Mouse (Mus musculus) kidney, embryonic 14.5 days (tissue): Measurements from ENCODE around the gene Angel1. TPM values are rescaled to one million over a fixed set of nuclear protein-coding genes. Genes with fewer than 3 reads are reported as not detected.

Experiments used
- ATAC-seq: fragments of 200-750 bp; cut with Nextera tagmentation; 2 replicates; pipeline ENCODE4 v1.8.0; 2017; ENCODE audit warnings: moderate number of reproducible peaks, mild to moderate bottlenecking, moderate TSS enrichment, moderate library complexity; ENCODE audit not compliant: low FRiP score, low TSS enrichment
- H3K27ac ChIP-seq: fragments of 300-500 bp; sonication (generic); 2 replicates; pipeline ENCODE4 v1.5.1; 2014; ENCODE audit warnings: low read depth, mild to moderate bottlenecking, low read length, moderate library complexity, mixed read lengths
- H3K27me3 ChIP-seq: fragments of 300-500 bp; sonication (generic); 2 replicates; pipeline ENCODE4 v1.6.1; 2014; ENCODE audit warnings: mild to moderate bottlenecking, low read length; ENCODE audit not compliant: control insufficient read depth, insufficient read depth
- H3K36me3 ChIP-seq: fragments of 300-500 bp; sonication (generic); 2 replicates; pipeline ENCODE4 v1.6.1; 2014; ENCODE audit warnings: low read length, mixed read lengths; ENCODE audit not compliant: control insufficient read depth, insufficient read depth
- H3K4me1 ChIP-seq: fragments of 300-500 bp; sonication (generic); 2 replicates; pipeline ENCODE4 v1.6.1; 2014; ENCODE audit warnings: low read length, mixed read lengths; ENCODE audit not compliant: control insufficient read depth, insufficient read depth
- H3K4me2 ChIP-seq: fragments of 300-500 bp; sonication (generic); replicated peaks from 2 replicates; pipeline ENCODE4 v1.6.1; 2014; ENCODE audit warnings: low read depth, mild to moderate bottlenecking, low read length
- H3K4me3 ChIP-seq: fragments of 300-500 bp; sonication (generic); 2 replicates; pipeline ENCODE4 v1.5.1; 2014; ENCODE audit warnings: mild to moderate bottlenecking, low read length
- H3K9ac ChIP-seq: fragments of 300-500 bp; sonication (generic); 2 replicates; pipeline ENCODE4 v1.6.1; 2014; ENCODE audit warnings: low read depth, mild to moderate bottlenecking, low read length, moderate library complexity
- H3K9me3 ChIP-seq: fragments of 300-500 bp; sonication (generic); 2 replicates; pipeline ENCODE4 v1.6.1; 2016; ENCODE audit warnings: low read length; ENCODE audit not compliant: control insufficient read depth
- WGBS: fragments of 180-500 bp; shearing (Covaris S2); extraction: QIAGEN DNeasy Blood & Tissue Kit; methylation state at CpG from one replicate; pipeline ENCODE4 v1.1.7; 2014; 5-methylcytosine and 5-hydroxymethylcytosine counted together
- polyA plus RNA-seq: library from polyadenylated mRNA; unstranded; fragments of >200 nt; fragmentation: Nextera tagmentation; extraction: Ambion mirVana; gene quantifications from 2 replicates; pipeline ENCODE4 v1.2.1, GENCODE M21; 2014

Gene Angel1
- polyA plus RNA-seq, 1 experiment from 2014 or later: 10.2 TPM

GRCm38 (mm10) chr12:86716962-86717361 lies 9.3 kb downstream of the Angel1 start:
- Histone ChIP-seq H3K4me3 (no peak overlapping the region), H3K4me2 (no peak overlapping the region), H3K9me3 (no peaks in the 10 kb centered on the region), H3K27me3 (no peaks in the 10 kb centered on the region), H3K36me3 (no peaks in the 10 kb centered on the region; the same call in 1 of the 2 replicates), H3K9ac (no peak overlapping the region), H3K4me1 (no peaks in the 10 kb centered on the region), H3K27ac (no peak overlapping the region)
- WGBS: 88% methylated on average over 11 of the region's 11 CpGs
- ATAC-seq: no peak

- ATAC-seq: no peak
- Histone ChIP-seq H3K36me3 (no peaks in the 10 kb centered on the region; the same call in 1 of the 2 replicates), H3K4me2 (no peak overlapping the region), H3K27ac (no peak overlapping the region), H3K27me3 (no peaks in the 10 kb centered on the region), H3K9ac (no peak overlapping the region), H3K4me1 (no peaks in the 10 kb centered on the region), H3K9me3 (no peaks in the 10 kb centered on the region), H3K4me3 (no peak overlapping the region)
- 46% methylated on average over 5 of the region's 5 CpGs for WGBS
These were observed 10.9 kb downstream of the Angel1 start for GRCm38 (mm10) chr12:86715401-86715800.

GRCm38 (mm10) chr12:86714026-86714425 lies 12.2 kb downstream of the Angel1 start:
- Histone ChIP-seq H3K4me1 (no peaks in the 10 kb centered on the region), H3K4me2 (no peak overlapping the region), H3K27me3 (no peaks in the 10 kb centered on the region), H3K4me3 (no peak overlapping the region), H3K27ac (no peak overlapping the region), H3K9ac (no peak overlapping the region), H3K36me3 (no peaks in the 10 kb centered on the region), H3K9me3 (no peaks in the 10 kb centered on the region)
- ATAC-seq: no peak
- WGBS: 74% methylated on average over 5 of the region's 5 CpGs

- Histone ChIP-seq H3K9me3 (no peaks in the 10 kb centered on the region), H3K4me1 (no peaks in the 10 kb centered on the region), H3K36me3 (no peaks in the 10 kb centered on the region), H3K4me3 (no peak overlapping the region), H3K27me3 (no peaks in the 10 kb centered on the region), H3K27ac (no peak overlapping the region), H3K4me2 (no peak overlapping the region), H3K9ac (no peak overlapping the region)
- WGBS: 84% methylated on average over 5 of the region's 5 CpGs
- ATAC-seq: no peak; the same call in 1 of the 2 replicates
These were observed 20.4 kb downstream of the Angel1 start for GRCm38 (mm10) chr12:86705843-86706242.

- no peak for ATAC-seq
- H3K27ac ChIP-seq: no peak overlapping the region
- H3K36me3 ChIP-seq: no peaks in the 10 kb centered on the region
- H3K9ac ChIP-seq: no peak overlapping the region
- H3K27me3 ChIP-seq: no peaks in the 10 kb centered on the region
- H3K9me3 ChIP-seq: no peaks in the 10 kb centered on the region
- no peak overlapping the region for H3K4me2 ChIP-seq
- no peak overlapping the region for H3K4me3 ChIP-seq
- 0 out of 2 replicates have a peak, but pooled peaks cover 2% of the 10 kb centered on the region for H3K4me1 ChIP-seq
- WGBS: 88% methylated on average over 3 of the region's 3 CpGs
These were observed 23.6 kb downstream of the Angel1 start for GRCm38 (mm10) chr12:86702690-86703089.

- ATAC-seq: no peak
- no peaks in the 10 kb centered on the region for H3K36me3 ChIP-seq
- peaks cover 7% of the 10 kb centered on the region; the same call in 1 of the 2 replicates for H3K9me3 ChIP-seq
- H3K4me2 ChIP-seq: no peak overlapping the region
- WGBS: 94% methylated on average over 4 of the region's 4 CpGs
- H3K4me1 ChIP-seq: 0 out of 2 replicates have a peak, but pooled peaks cover 2% of the 10 kb centered on the region
- H3K27me3 ChIP-seq: no peaks in the 10 kb centered on the region
- no peak overlapping the region for H3K27ac ChIP-seq
- H3K9ac ChIP-seq: no peak overlapping the region
- no peak overlapping the region for H3K4me3 ChIP-seq
These were observed 24.8 kb downstream of the Angel1 start for GRCm38 (mm10) chr12:86701491-86701890.

GRCm38 (mm10) chr12:86700927-86701310 lies 25.3 kb downstream of the Angel1 start:
- Histone ChIP-seq H3K27me3 (no peaks in the 10 kb centered on the region), H3K9ac (no peak overlapping the region), H3K4me3 (no peak overlapping the region), H3K4me2 (no peak overlapping the region), H3K27ac (no peak overlapping the region), H3K36me3 (no peaks in the 10 kb centered on the region), H3K9me3 (peaks cover 7% of the 10 kb centered on the region; the same call in 1 of the 2 replicates), H3K4me1 (0 out of 2 replicates have a peak, but pooled peaks cover 2% of the 10 kb centered on the region)
- 76% methylated on average over 4 of the region's 4 CpGs for WGBS
- 0 out of 2 replicates have a peak, but pooled peaks have one; percentile 17 for ATAC-seq

- H3K4me2 ChIP-seq: no peak overlapping the region
These were observed 26.0 kb downstream of the Angel1 start for GRCm38 (mm10) chr12:86699965-86700926.

GRCm38 (mm10) chr12:86698537-86698936 lies 27.7 kb downstream of the Angel1 start:
- no peaks in the 10 kb centered on the region for H3K27me3 ChIP-seq
- H3K27ac ChIP-seq: no peak overlapping the region
- 0 out of 2 replicates have a peak, but pooled peaks cover 2% of the 10 kb centered on the region for H3K4me1 ChIP-seq
- no peak overlapping the region for H3K9ac ChIP-seq
- no peak overlapping the region for H3K4me2 ChIP-seq
- peaks cover 7% of the 10 kb centered on the region; the same call in 1 of the 2 replicates for H3K9me3 ChIP-seq
- H3K4me3 ChIP-seq: no peak overlapping the region
- no peak for ATAC-seq
- H3K36me3 ChIP-seq: no peaks in the 10 kb centered on the region

More at GRCm38 (mm10) chr12:86699965-86700926, 26.0 kb downstream of the Angel1 start:
- Histone ChIP-seq H3K4me1 (0 out of 2 replicates have a peak, but pooled peaks cover 2% of the 10 kb centered on the region), H3K4me3 (no peak overlapping the region), H3K27me3 (no peaks in the 10 kb centered on the region), H3K36me3 (no peaks in the 10 kb centered on the region), H3K9ac (no peak overlapping the region), H3K9me3 (peaks cover 7% of the 10 kb centered on the region; the same call in 1 of the 2 replicates), H3K27ac (no peak overlapping the region)
- no peak for ATAC-seq
- 36% methylated on average over 19 of the region's 19 CpGs for WGBS
